Mouse (Mus musculus) c-Kit-positive CD71-negative TER-119-negative erythroid progenitor cells, embryonic 14.5 days (primary cell): Measurements from ENCODE around the gene Gm8677.
"Not testable (repeated sequence)": the region's sequence is repeated elsewhere in the genome, so short reads cannot be mapped to it uniquely, and the experiment has no call there.

Source experiments
- DNase-seq: peaks from one replicate; pipeline ENCODE4 v3.0.0-alpha.2; 2013; ENCODE audit warnings: low read depth

Gene Gm8677

DNA sequence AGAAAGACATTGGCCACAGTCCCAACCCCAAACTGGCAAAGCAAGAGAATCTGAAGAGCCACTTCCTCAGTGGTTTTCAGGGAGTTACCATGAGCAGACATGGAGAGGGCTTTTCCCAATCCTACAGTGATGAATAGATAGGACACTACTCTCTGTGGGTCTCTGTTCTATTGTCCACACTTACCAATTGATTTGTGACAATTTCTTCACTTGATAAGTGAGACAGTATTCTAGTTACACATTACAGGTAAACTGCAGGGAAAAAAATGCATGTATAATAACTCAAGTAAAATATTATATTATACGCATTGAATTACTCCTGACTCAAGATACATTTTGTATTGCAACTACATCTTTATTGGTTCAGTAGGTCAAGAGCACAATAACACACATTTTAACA, at the start of gene Gm8677:
Gene Gm8677, minus strand, starts transcription at position 101 of the 400 bp plus-strand sequence.
- not testable (repeated sequence) for DNase-seq

DNA sequence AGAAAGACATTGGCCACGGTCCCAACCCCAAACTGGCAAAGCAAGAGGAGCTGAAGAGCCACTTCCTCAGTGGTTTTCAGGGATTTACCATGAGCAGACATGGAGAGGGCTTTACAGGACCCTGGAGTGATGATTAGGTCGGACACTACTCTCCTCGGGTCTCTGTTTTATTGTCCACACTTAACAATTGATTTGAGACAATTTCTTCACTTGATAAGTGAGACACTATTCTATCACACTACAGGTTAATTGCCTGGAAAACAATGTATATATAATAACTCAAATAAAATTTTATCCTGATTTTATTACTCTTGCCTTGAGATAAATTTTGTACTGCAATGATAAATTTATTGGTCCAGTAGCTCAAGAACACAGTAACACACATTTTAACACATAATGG, 30.6 kb upstream of the Gm8677 start, which contains the start of gene Gm4201:
Gene Gm4201, minus strand, starts transcription at position 101 of the 400 bp plus-strand sequence.
- not testable (repeated sequence) for DNase-seq

DNA sequence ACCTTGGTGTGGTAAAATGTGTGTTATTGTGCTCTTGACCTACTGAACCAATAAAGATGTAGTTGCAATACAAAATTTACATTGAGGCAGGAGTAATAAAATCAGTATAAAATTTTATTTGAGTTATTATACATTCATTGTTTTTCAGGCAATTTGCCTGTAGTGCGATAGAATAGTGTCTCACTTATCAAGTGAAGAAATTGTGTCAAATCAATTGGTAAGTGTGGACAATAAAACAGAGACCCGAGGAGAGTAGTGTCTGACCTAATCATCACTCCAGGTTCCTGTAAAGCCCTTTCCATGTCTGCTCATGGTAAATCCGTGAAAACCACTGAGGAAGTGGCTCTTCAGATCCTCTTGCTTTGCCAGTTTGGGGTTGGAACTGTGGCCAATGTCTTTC, 12.0 kb downstream of the Gm8677 start, which contains the start of gene Vmn1r152:
Gene Vmn1r152, plus strand, starts transcription at position 301 of the 400 bp plus-strand sequence.
- not testable (repeated sequence) for DNase-seq

DNA sequence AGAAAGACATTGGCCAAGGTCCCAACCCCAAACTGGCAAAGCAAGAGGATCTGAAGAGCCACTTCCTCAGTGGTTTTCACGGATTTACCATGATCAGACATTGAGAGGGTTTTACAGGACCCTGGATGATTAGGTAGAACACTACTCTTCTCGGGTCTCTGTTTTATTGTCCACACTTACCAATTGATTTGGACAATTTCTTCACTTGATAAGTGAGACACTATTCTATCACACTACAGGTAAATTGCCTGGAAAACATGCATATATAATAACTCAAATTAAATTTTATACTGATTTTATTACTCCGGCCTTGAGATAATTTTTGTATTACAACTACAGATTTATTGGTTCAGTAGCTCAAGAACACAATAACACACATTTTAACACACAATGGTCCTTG, 35.1 kb downstream of the Gm8677 start, which contains the start of gene Vmn1r151:
Gene Vmn1r151, minus strand, starts transcription at position 101 of the 400 bp plus-strand sequence.
- not testable (repeated sequence) for DNase-seq
